Mouse (Mus musculus) MEL-GATA-1-ER (cell line): Measurements from ENCODE around the gene Smim12.

Source experiments
- DNase-seq: peaks from one replicate; pipeline ENCODE4 v3.0.0-alpha.2; 2012; ENCODE audit warnings: low read depth; ENCODE audit errors: extremely low read depth

Smim12 gene

GRCm38 (mm10) chr4:127235742-127236487, 7.7 kb upstream of the Smim12 start:
- peak; percentile 64 for DNase-seq

GRCm38 (mm10) chr4:127236631-127237030, 7.0 kb upstream of the Smim12 start:
- no peak for DNase-seq

- no peak for DNase-seq
Measured at GRCm38 (mm10) chr4:127237271-127237670, 6.3 kb upstream of the Smim12 start.

- peak; percentile 75 for DNase-seq
Measured at GRCm38 (mm10) chr4:127242696-127243095, 888 bp upstream of the Smim12 start.

- DNase-seq = no peak
Measured at GRCm38 (mm10) chr4:127243953-127244352, 369 bp downstream of the Smim12 start.

- peak; percentile 68 for DNase-seq
Measured at GRCm38 (mm10) chr4:127249701-127250349, 6.2 kb downstream of the Smim12 start.

GRCm38 (mm10) chr4:127251963-127252585, 8.5 kb downstream of the Smim12 start:
- DNase-seq = no peak

- no peak for DNase-seq
Measured at GRCm38 (mm10) chr4:127256739-127257138, 13.2 kb downstream of the Smim12 start.

- DNase-seq = no peak
Measured at GRCm38 (mm10) chr4:127258186-127258897, 14.8 kb downstream of the Smim12 start.

GRCm38 (mm10) chr4:127261601-127262000, 18.0 kb downstream of the Smim12 start:
- DNase-seq = no peak

GRCm38 (mm10) chr4:127263438-127264182, 20.0 kb downstream of the Smim12 start:
- no peak for DNase-seq

GRCm38 (mm10) chr4:127264183-127264554, 20.6 kb downstream of the Smim12 start:
- DNase-seq = no peak

- DNase-seq = no peak
Measured at GRCm38 (mm10) chr4:127278451-127279001, 34.9 kb downstream of the Smim12 start.

GRCm38 (mm10) chr4:127279241-127279640, 35.7 kb downstream of the Smim12 start:
- no peak for DNase-seq

GRCm38 (mm10) chr4:127286907-127287306, 43.3 kb downstream of the Smim12 start:
- DNase-seq = no peak

- no peak for DNase-seq
Measured at GRCm38 (mm10) chr4:127289039-127289548, 45.5 kb downstream of the Smim12 start.

- no peak for DNase-seq
Measured at GRCm38 (mm10) chr4:127292631-127293030, 49.0 kb downstream of the Smim12 start.
